Mouse (Mus musculus): ENCODE results near the gene Pdxp.
A peak's percentile ranks its signal among the peaks of the same experiment; 100 is the strongest.

DNA sequence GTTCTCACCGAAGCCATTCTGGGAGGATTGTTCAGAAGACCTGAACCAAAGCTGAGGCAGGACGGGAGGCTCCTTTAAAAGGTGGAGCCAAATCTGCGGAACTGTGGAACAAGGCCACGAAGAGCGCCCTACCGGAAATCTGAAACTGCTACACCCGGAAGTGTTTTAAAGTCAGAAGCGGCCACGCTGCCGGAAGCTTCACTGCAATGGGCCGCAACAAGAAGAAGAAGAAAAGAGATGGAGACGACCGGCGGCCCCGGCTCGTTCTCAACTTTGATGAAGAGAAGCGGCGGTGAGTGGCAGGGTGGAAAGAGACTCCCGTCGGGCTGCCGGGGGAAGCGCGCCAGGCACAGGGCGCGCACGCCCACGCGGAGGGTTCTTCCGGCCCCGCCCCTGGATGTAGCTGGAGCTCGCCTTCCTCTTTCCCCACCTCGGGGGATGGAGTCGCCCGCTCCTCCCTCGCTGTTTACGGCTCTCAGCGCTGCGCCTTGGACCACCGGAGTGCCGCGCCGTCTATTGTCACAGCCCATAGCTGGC lies 21.1 kb downstream of the Pdxp start, which contains the start of gene Nol12:
- TF ChIP-seq POLR2A (IDR thresholded peaks at IDR 0.05; ENCODE audit: insufficient read depth, low read depth, low read length) (peak; percentile 51), CTCF (IDR thresholded peaks at IDR 0.05; ENCODE audit: insufficient read depth, low read depth, low read length) (no peak)
